Mouse (Mus musculus) erythroblast, embryonic 14.5 days (primary cell): ENCODE measurements around the gene Lama5. TPM values are rescaled to one million over a fixed set of nuclear protein-coding genes. Genes with fewer than 3 reads are reported as not detected.

ENCODE experiments used
- H3K27me3 ChIP-seq: 2 replicates; pipeline ENCODE4 v1.6.1; 2012; ENCODE audit warnings: inconsistent platforms; ENCODE audit not compliant: control insufficient read depth
- H3K36me3 ChIP-seq: 2 replicates; pipeline ENCODE4 v1.6.1; 2012; ENCODE audit warnings: mild to moderate bottlenecking, inconsistent platforms; ENCODE audit not compliant: control insufficient read depth
- H3K4me1 ChIP-seq: 2 replicates; pipeline ENCODE4 v1.6.1; 2012; ENCODE audit warnings: inconsistent platforms; ENCODE audit not compliant: control insufficient read depth
- H3K4me3 ChIP-seq: replicated peaks from 2 replicates; pipeline ENCODE3; 2012; ENCODE audit warnings: moderate library complexity, mild to moderate bottlenecking, inconsistent platforms
- H3K9me3 ChIP-seq: 2 replicates; pipeline ENCODE4 v1.6.1; 2012; ENCODE audit warnings: low read length, inconsistent platforms, mixed read lengths; ENCODE audit not compliant: control insufficient read depth
- GATA1 ChIP-seq: IDR thresholded peaks from 2 replicates; pipeline ENCODE4 v1.6.1; 2012; ENCODE audit warnings: low read length, inconsistent platforms, mixed read lengths
- TAL1 ChIP-seq: IDR thresholded peaks from 3 replicates; pipeline ENCODE4 v1.6.1; 2012; ENCODE audit warnings: low read length, inconsistent platforms, mixed read lengths
- polyA plus RNA-seq: library from polyadenylated mRNA; stranded (reverse); fragments of >175 nt; gene quantifications from 2 replicates; pipeline ENCODE4 v1.2.3, GENCODE M21; 2012

Gene Lama5
- polyA plus RNA-seq, 1 experiment: 0.14 TPM

GRCm38 (mm10) chr2:180228592-180228991, 2.9 kb upstream of the Lama5 start:
- H3K27me3 ChIP-seq: peaks cover 51% of the 10 kb centered on the region
- no peak for TF ChIP-seq TAL1
- TF ChIP-seq GATA1: no peak
- H3K4me3 ChIP-seq: no peak overlapping the region
- H3K9me3 ChIP-seq: no peaks in the 10 kb centered on the region; the same call in 1 of the 2 replicates
- H3K36me3 ChIP-seq: no peaks in the 10 kb centered on the region
- peaks cover 34% of the 10 kb centered on the region for H3K4me1 ChIP-seq

- peaks cover 56% of the 10 kb centered on the region for H3K27me3 ChIP-seq
- peaks cover 29% of the 10 kb centered on the region for H3K4me1 ChIP-seq
Observed at GRCm38 (mm10) chr2:180228060-180228458, 2.4 kb upstream of the Lama5 start.

GRCm38 (mm10) chr2:180227262-180228059, 1.8 kb upstream of the Lama5 start:
- no peak for TF ChIP-seq GATA1
- no peak for TF ChIP-seq TAL1
- H3K27me3 ChIP-seq: peaks cover 61% of the 10 kb centered on the region
- no peaks in the 10 kb centered on the region; the same call in 1 of the 2 replicates for H3K9me3 ChIP-seq
- H3K4me1 ChIP-seq: peaks cover 24% of the 10 kb centered on the region
- H3K4me3 ChIP-seq: peak overlapping the region; percentile 25
- no peaks in the 10 kb centered on the region for H3K36me3 ChIP-seq

More at GRCm38 (mm10) chr2:180228060-180228458, 2.4 kb upstream of the Lama5 start:
- H3K9me3 ChIP-seq: no peaks in the 10 kb centered on the region; the same call in 1 of the 2 replicates
- H3K4me3 ChIP-seq: no peak overlapping the region
- TF ChIP-seq TAL1: no peak
- TF ChIP-seq GATA1: no peak
- H3K36me3 ChIP-seq: no peaks in the 10 kb centered on the region

- Histone ChIP-seq H3K4me3 (peak overlapping the region; percentile 52), H3K9me3 (no peaks in the 10 kb centered on the region; the same call in 1 of the 2 replicates), H3K27me3 (peaks cover 64% of the 10 kb centered on the region), H3K36me3 (no peaks in the 10 kb centered on the region), H3K4me1 (peaks cover 20% of the 10 kb centered on the region)
- TF ChIP-seq TAL1 (no peak), GATA1 (no peak)
Observed at GRCm38 (mm10) chr2:180225044-180225761, 456 bp downstream of the Lama5 start.

GRCm38 (mm10) chr2:180224647-180225043, 1.0 kb downstream of the Lama5 start:
- Histone ChIP-seq H3K4me1 (peaks cover 20% of the 10 kb centered on the region), H3K27me3 (peaks cover 64% of the 10 kb centered on the region)

GRCm38 (mm10) chr2:180222250-180222649, 3.4 kb downstream of the Lama5 start:
- no peaks in the 10 kb centered on the region for H3K36me3 ChIP-seq
- peaks cover 9% of the 10 kb centered on the region for H3K4me1 ChIP-seq
- H3K4me3 ChIP-seq: no peak overlapping the region
- no peaks in the 10 kb centered on the region; the same call in 1 of the 2 replicates for H3K9me3 ChIP-seq
- peaks cover 50% of the 10 kb centered on the region for H3K27me3 ChIP-seq
- TF ChIP-seq TAL1 (no peak), GATA1 (no peak)

More at GRCm38 (mm10) chr2:180224647-180225043, 1.0 kb downstream of the Lama5 start:
- no peak for TF ChIP-seq TAL1
- no peak for TF ChIP-seq GATA1
- no peaks in the 10 kb centered on the region; the same call in 1 of the 2 replicates for H3K9me3 ChIP-seq
- no peak overlapping the region for H3K4me3 ChIP-seq
- H3K36me3 ChIP-seq: no peaks in the 10 kb centered on the region

GRCm38 (mm10) chr2:180221051-180221450, 4.6 kb downstream of the Lama5 start:
- H3K4me1 ChIP-seq: peaks cover 9% of the 10 kb centered on the region
- H3K36me3 ChIP-seq: no peaks in the 10 kb centered on the region
- no peak for TF ChIP-seq GATA1
- TF ChIP-seq TAL1: no peak

GRCm38 (mm10) chr2:180220165-180220564, 5.5 kb downstream of the Lama5 start:
- H3K9me3 ChIP-seq: no peaks in the 10 kb centered on the region
- no peak overlapping the region for H3K4me3 ChIP-seq
- TF ChIP-seq GATA1 (no peak), TAL1 (no peak)
- H3K27me3 ChIP-seq: peaks cover 29% of the 10 kb centered on the region
- no peaks in the 10 kb centered on the region for H3K36me3 ChIP-seq
- H3K4me1 ChIP-seq: peaks cover under 1% of the 10 kb centered on the region

More at GRCm38 (mm10) chr2:180221051-180221450, 4.6 kb downstream of the Lama5 start:
- Histone ChIP-seq H3K4me3 (no peak overlapping the region), H3K27me3 (peaks cover 38% of the 10 kb centered on the region), H3K9me3 (no peaks in the 10 kb centered on the region; the same call in 1 of the 2 replicates)
